Mouse (Mus musculus) cerebral cortex, adult 2 months (tissue): ENCODE measurements around the gene Map4k1.

ENCODE experiments used
- WGBS: fragments of 180-500 bp; shearing (Covaris S2); methylation state at CpG from one replicate; pipeline ENCODE4 v1.1.7; 2018; 5-methylcytosine and 5-hydroxymethylcytosine counted together

Gene Map4k1

GRCm38 (mm10) chr7:29026195-29026594, 44.3 kb downstream of the Map4k1 start:
- 67% methylated on average over 5 of the region's 5 CpGs for WGBS

DNA sequence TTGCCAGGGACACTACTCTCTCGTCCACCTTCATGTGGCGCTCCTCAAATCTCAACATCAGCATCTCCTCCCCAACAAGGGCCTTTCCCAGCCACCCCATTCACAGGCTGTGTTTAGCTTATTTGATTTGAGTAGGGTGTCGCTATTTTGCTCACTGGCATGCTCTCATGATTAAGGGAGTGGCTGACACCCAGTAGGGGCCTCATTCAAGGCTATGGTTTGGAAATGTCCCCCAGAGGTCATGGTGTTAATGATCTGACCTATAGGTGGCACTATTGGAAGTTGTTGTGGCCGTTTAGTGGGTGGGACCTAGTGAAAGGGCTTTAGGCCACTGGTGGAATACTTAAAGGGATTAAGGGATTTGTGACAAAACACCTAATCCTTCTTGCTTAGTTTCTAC, 45.0 kb downstream of the Map4k1 start:
- WGBS, result 74% methylated on average over 4 of the region's 4 CpGs

DNA sequence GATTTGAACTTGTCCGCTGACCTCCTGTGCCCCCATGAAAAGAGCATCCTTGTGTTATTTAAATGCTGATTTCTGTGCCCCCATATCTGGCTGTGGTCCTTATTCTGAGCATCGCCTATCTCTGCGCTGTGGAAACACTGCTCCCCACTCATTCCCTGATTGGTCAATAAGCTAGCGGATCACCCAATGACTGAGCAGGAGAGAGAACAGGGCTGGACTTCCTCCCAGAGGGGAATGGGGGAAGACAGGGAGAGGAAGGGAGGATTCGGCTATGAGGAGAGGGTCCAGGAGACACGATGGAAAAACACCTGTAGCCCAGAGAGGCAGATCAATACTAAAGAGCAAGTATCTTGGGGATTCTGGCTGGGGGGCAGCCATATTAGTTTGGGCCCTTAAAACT, 46.9 kb downstream of the Map4k1 start:
- 79% methylated on average over 6 of the region's 6 CpGs for WGBS

- WGBS, result 90% methylated on average over 14 of the region's 14 CpGs
Observed at GRCm38 (mm10) chr7:29029690-29030656, 48.1 kb downstream of the Map4k1 start.

GRCm38 (mm10) chr7:29031641-29032040, 49.8 kb downstream of the Map4k1 start:
- WGBS, result 72% methylated on average over 10 of the region's 10 CpGs

- WGBS, result 84% methylated on average over 5 of the region's 5 CpGs
Observed at GRCm38 (mm10) chr7:29032685-29033084, 50.8 kb downstream of the Map4k1 start.

- WGBS, result 83% methylated on average over 6 of the region's 6 CpGs
Observed at GRCm38 (mm10) chr7:29037261-29037660, 55.4 kb downstream of the Map4k1 start.

GRCm38 (mm10) chr7:29039604-29039984, 57.7 kb downstream of the Map4k1 start:
- WGBS, result 1% methylated on average over 11 of the region's 11 CpGs

GRCm38 (mm10) chr7:29039985-29040661, 58.3 kb downstream of the Map4k1 start:
- 4% methylated on average over 26 of the region's 26 CpGs for WGBS

DNA sequence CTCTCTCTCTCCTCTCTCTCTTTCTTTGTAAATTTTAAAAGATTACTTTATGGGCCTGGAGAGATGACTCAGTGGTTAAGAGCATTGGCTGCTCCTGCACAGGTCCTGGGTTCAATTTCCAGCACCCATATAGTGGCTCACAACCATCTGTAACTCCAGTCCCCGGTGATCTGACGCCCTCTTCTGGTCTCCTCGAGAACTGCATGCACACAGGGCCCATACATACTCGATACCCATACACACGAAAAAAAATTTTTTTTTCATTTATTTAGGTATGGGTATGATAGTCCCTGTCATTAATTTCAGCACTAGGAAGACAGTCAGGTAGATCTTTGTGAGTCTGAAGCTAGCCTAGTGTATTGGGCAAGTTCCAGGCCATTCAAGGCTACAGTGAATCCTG, 59.3 kb downstream of the Map4k1 start:
- WGBS, result 80% methylated on average over 5 of the region's 5 CpGs

- 26% methylated on average over 19 of the region's 19 CpGs for WGBS
Observed at GRCm38 (mm10) chr7:29043016-29043673, 61.3 kb downstream of the Map4k1 start.

DNA sequence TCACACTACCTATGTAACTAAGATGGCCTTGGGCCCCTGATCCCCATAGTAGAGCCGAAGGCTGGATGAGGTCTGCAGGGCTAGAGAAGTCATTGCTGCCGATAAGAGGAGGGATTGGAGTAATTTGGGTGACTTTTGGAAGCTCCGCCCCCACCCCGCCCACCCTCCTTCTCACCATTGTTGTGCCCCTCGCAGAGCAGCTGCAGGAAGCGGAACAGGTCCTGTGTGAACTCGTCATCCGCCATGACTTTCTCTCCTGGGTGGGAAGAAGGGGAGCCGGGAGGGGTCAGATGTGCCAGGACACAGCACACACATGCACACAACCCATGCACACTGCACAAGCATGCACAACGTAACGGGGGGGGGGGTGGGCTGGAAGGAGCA, 61.8 kb downstream of the Map4k1 start:
- WGBS, result 40% methylated on average over 11 of the region's 11 CpGs

GRCm38 (mm10) chr7:29044302-29044701, 62.5 kb downstream of the Map4k1 start:
- WGBS, result 53% methylated on average over 9 of the region's 9 CpGs

DNA sequence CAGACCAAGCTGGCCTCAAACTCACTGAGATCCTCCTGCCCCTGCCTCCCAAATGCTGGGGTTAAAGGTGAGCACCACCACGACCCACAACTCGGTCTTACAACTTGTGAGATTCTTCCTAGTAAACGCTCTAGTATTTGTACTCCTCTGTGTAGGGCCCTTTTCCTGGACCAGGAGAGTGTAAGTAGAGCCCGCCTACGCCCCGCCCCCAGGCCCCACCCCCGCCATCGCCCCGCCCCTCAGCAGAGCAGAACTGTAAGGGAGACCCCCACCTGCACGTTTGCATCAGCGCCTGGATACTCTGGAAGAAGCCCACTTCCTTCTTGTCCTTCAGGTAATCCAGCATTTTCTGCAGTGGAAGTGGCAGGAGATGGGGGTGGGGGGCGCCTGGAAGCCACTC, 64.7 kb downstream of the Map4k1 start:
- WGBS, result 18% methylated on average over 12 of the region's 12 CpGs

DNA sequence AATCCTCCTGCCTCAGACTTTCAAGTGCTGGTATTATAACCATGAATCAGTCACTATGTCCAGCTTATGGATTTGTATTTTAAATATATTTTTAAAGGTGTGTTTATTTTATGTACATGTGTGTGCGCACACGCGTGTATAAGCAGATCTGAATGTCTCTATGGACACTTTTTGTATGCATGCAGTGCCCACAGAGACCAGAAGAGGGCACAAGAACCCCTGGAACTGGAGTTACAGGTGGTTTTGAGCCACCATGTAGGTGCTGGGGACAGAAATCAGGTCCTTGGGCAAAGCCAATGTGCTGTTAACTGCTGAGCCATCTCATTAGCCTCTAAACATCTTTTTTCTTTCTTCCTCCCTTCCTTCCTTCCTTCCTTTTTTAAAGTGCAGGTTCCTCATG, 66.2 kb downstream of the Map4k1 start:
- 86% methylated on average over 3 of the region's 3 CpGs for WGBS

- 82% methylated on average over 11 of the region's 11 CpGs for WGBS
Observed at GRCm38 (mm10) chr7:29048615-29049014, 66.8 kb downstream of the Map4k1 start.

DNA sequence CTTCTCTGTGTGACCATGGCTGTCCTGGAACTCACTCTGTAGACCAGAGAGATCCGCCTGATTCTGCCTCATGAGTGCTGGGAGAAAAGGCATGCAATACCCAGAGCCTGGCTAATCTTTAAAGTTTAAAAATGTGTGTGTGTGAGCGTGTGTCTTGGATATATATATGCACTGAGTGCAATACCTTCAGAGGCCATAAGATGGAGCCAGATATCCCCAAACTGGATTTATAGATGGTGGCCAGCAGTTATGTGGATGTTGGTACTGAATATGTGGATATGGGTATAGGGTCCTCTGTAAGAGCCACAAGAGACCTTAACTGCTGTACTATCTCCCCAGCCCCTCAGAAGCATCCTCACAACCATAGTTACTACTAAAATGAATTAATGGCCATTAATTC, 68.9 kb downstream of the Map4k1 start:
- WGBS, result 33% methylated on average over 2 of the region's 2 CpGs

- 15% methylated on average over 19 of the region's 19 CpGs for WGBS
Observed at GRCm38 (mm10) chr7:29052821-29053220, 71.0 kb downstream of the Map4k1 start.
